Mouse (Mus musculus) stomach, embryonic 15.5 days (tissue): ENCODE measurements around the gene Pum1. TPM values are rescaled to one million over a fixed set of nuclear protein-coding genes. Genes with fewer than 3 reads are reported as not detected.

Experiments
- ATAC-seq: fragments of 200-750 bp; cut with Nextera tagmentation; 2 replicates; pipeline ENCODE4 v1.8.0; 2017; ENCODE audit warnings: low read depth, moderate number of reproducible peaks, moderate TSS enrichment; ENCODE audit not compliant: insufficient read depth, low FRiP score
- H3K27ac ChIP-seq: fragments of 300-500 bp; sonication (generic); 2 replicates; pipeline ENCODE4 v1.5.1; 2015; ENCODE audit warnings: mild to moderate bottlenecking, inconsistent platforms
- H3K27me3 ChIP-seq: fragments of 300-500 bp; sonication (generic); replicated peaks from 2 replicates; pipeline ENCODE4 v1.6.1; 2015; ENCODE audit warnings: inconsistent platforms
- H3K36me3 ChIP-seq: fragments of 300-500 bp; sonication (generic); 2 replicates; pipeline ENCODE4 v1.6.1; 2015; ENCODE audit warnings: inconsistent platforms
- H3K4me1 ChIP-seq: fragments of 300-500 bp; sonication (generic); 2 replicates; pipeline ENCODE4 v1.6.1; 2015; ENCODE audit warnings: inconsistent platforms
- H3K4me2 ChIP-seq: fragments of 300-500 bp; sonication (generic); 2 replicates; pipeline ENCODE4 v1.6.1; 2015; ENCODE audit warnings: mild to moderate bottlenecking, inconsistent platforms
- H3K4me3 ChIP-seq: fragments of 300-500 bp; sonication (generic); replicated peaks from 2 replicates; pipeline ENCODE4 v1.5.1; 2015; ENCODE audit warnings: inconsistent platforms
- H3K9ac ChIP-seq: fragments of 300-500 bp; sonication (generic); 2 replicates; pipeline ENCODE4 v1.6.1; 2015; ENCODE audit warnings: inconsistent platforms
- H3K9me3 ChIP-seq: fragments of 300-500 bp; sonication (generic); 2 replicates; pipeline ENCODE4 v1.6.1; 2016; ENCODE audit warnings: inconsistent platforms
- WGBS: fragments of 180-500 bp; shearing (Covaris S2); methylation state at CpG from one replicate; pipeline ENCODE4 v1.1.7; 2015; 5-methylcytosine and 5-hydroxymethylcytosine counted together
- polyA plus RNA-seq: library from polyadenylated mRNA; unstranded; fragments of >200 nt; fragmentation: Nextera tagmentation; extraction: Ambion mirVana; gene quantifications from 2 replicates; pipeline ENCODE4 v1.2.1, GENCODE M21; 2015

Pum1 gene
- polyA plus RNA-seq, 1 experiment from 2014 or later, result 72.4 TPM

DNA sequence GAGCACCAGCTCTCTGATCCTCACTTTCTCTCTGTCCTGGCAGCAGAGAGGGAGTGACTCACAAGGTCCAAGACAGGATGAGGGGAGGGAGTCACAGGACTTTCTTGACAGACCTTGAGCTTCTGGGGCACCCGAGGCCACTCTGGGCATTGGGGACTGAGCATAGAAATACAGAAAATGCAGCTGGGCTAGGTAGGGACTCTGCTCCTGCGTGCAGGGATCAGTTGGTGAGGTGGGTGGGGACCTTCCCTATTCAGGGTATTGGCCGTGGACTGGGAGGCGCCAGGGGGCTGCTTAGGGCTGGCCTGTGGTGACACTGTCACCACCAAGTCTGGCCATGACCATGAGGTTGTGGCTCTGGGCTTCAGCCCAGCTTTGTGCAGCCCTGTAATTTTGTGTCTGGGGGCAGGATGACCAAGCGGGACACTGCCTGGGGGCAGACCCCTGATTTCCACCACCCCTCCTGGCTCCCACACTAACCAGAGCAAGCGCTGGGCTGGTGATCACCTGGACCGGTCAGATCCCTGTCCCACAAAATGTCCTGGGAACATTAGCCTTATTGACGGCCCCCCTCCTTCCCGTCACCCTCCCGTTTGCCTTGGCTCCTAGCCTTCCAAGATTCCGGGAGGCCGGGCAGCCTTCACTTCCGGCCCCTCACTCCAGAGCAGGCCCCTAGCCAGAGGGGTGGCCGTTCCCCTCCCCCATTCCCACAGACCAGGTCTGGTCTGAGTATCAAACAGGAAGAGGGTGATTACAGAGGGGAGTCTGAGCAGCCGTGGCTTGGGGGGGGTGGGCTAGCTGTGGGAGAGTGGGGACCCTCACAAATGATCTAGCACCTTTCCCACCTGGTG is 134.3 kb downstream of the Pum1 start:
- H3K36me3 ChIP-seq, result no peaks in the 10 kb centered on the region
- H3K4me3 ChIP-seq, result no peak overlapping the region
- WGBS, result 26% methylated on average over 15 of the region's 15 CpGs
- H3K9ac ChIP-seq, result peak overlapping the region; percentile 9; the same call in 1 of the 2 replicates
- 0 out of 2 replicates have a peak, but pooled peaks cover 5% of the 10 kb centered on the region for H3K27me3 ChIP-seq
- H3K9me3 ChIP-seq, result no peaks in the 10 kb centered on the region
- peaks cover 60% of the 10 kb centered on the region for H3K4me1 ChIP-seq
- H3K27ac ChIP-seq, result peak overlapping the region; percentile 74
- H3K4me2 ChIP-seq, result peak overlapping the region; percentile 19; the same call in 1 of the 2 replicates
- ATAC-seq, result 0 out of 2 replicates have a peak, but pooled peaks have one; percentile 28

DNA sequence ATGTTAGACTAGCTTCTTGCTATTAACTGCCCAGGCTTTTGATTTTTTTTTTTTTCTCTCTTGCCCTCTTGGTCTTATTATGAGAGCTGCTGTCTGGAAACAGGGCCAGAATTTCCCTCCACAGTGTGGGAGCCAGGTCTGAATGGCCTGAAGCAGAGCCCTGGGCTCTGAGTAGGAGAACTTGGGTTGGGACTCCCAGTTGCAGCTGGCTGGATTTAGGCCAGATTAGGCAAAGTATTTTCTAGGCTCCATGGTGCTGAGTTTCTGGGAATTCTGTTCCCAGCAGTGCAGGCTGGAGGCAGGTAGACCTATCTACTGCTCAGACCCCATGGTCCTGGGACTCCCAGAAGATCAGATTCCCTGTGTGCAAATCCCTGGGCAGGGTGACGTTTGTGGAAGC is 135.3 kb downstream of the Pum1 start:
- no peak overlapping the region for H3K4me2 ChIP-seq
- 48% methylated on average over 1 of the region's 1 CpGs for WGBS
- H3K36me3 ChIP-seq, result no peaks in the 10 kb centered on the region
- H3K9ac ChIP-seq, result no peak overlapping the region
- no peaks in the 10 kb centered on the region for H3K9me3 ChIP-seq
- no peak overlapping the region for H3K4me3 ChIP-seq
- no peak for ATAC-seq
- H3K4me1 ChIP-seq, result peaks cover 57% of the 10 kb centered on the region
- H3K27ac ChIP-seq, result peak overlapping the region; percentile 74
- no peaks in the 10 kb centered on the region for H3K27me3 ChIP-seq

GRCm38 (mm10) chr4:130799118-130799517 is 136.0 kb downstream of the Pum1 start:
- H3K4me1 ChIP-seq, result peaks cover 55% of the 10 kb centered on the region
- no peaks in the 10 kb centered on the region for H3K27me3 ChIP-seq
- no peak overlapping the region for H3K4me2 ChIP-seq
- no peak overlapping the region for H3K4me3 ChIP-seq
- H3K9me3 ChIP-seq, result no peaks in the 10 kb centered on the region
- H3K36me3 ChIP-seq, result no peaks in the 10 kb centered on the region
- H3K27ac ChIP-seq, result peak overlapping the region; percentile 74
- no peak overlapping the region for H3K9ac ChIP-seq
- WGBS, result 42% methylated on average over 4 of the region's 4 CpGs
- ATAC-seq, result no peak

- Histone ChIP-seq H3K4me3 (no peak overlapping the region), H3K36me3 (no peaks in the 10 kb centered on the region), H3K27me3 (no peaks in the 10 kb centered on the region), H3K27ac (no peak overlapping the region), H3K9ac (no peak overlapping the region), H3K9me3 (no peaks in the 10 kb centered on the region), H3K4me2 (no peak overlapping the region), H3K4me1 (peaks cover 52% of the 10 kb centered on the region)
- 67% methylated on average over 5 of the region's 5 CpGs for WGBS
- no peak for ATAC-seq
These were observed 136.5 kb downstream of the Pum1 start for GRCm38 (mm10) chr4:130799582-130799981.

DNA sequence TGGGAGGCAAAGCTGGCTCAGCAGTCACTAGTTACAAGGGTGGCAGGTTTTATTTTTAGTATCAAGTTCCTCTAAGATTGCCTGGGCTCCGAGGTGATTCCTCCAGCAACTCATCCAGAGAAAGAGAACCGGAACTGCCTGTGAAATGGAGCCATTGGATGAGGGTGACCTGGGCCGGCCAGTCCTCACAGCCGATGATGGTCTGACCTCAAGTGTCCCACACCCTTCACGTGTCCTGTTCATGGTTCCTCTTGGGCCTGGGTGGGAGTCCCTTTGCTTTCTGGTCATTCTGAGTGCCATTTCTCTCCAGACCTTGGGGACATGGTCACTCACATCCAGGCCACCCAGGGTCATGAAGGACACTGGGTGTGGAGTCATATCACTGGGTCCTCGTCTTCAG is 137.0 kb downstream of the Pum1 start:
- H3K9me3 ChIP-seq, result no peaks in the 10 kb centered on the region
- no peak overlapping the region for H3K4me3 ChIP-seq
- H3K27ac ChIP-seq, result no peak overlapping the region
- H3K9ac ChIP-seq, result no peak overlapping the region
- H3K36me3 ChIP-seq, result no peaks in the 10 kb centered on the region
- H3K4me2 ChIP-seq, result no peak overlapping the region
- no peak for ATAC-seq
- H3K4me1 ChIP-seq, result peaks cover 57% of the 10 kb centered on the region
- WGBS, result 80% methylated on average over 6 of the region's 6 CpGs
- no peaks in the 10 kb centered on the region for H3K27me3 ChIP-seq

- Histone ChIP-seq H3K4me1 (peaks cover 57% of the 10 kb centered on the region), H3K4me2 (no peak overlapping the region), H3K9me3 (no peaks in the 10 kb centered on the region), H3K36me3 (no peaks in the 10 kb centered on the region), H3K9ac (no peak overlapping the region), H3K4me3 (no peak overlapping the region), H3K27me3 (no peaks in the 10 kb centered on the region), H3K27ac (no peak overlapping the region)
- no peak for ATAC-seq
- WGBS, result 86% methylated on average over 5 of the region's 5 CpGs
These were observed 138.1 kb downstream of the Pum1 start for GRCm38 (mm10) chr4:130801198-130801597.

- peak; percentile 32; the same call in 1 of the 2 replicates for ATAC-seq
- H3K4me1 ChIP-seq, result peaks cover 56% of the 10 kb centered on the region
- no peaks in the 10 kb centered on the region for H3K27me3 ChIP-seq
- H3K9me3 ChIP-seq, result no peaks in the 10 kb centered on the region
- H3K9ac ChIP-seq, result no peak overlapping the region
- no peaks in the 10 kb centered on the region for H3K36me3 ChIP-seq
- H3K27ac ChIP-seq, result peak overlapping the region; percentile 52; the same call in 1 of the 2 replicates
- no peak overlapping the region for H3K4me3 ChIP-seq
- peak overlapping the region; percentile 19 for H3K4me2 ChIP-seq
- 54% methylated on average over 10 of the region's 10 CpGs for whole genome bisulfite sequencing
These were observed 138.7 kb downstream of the Pum1 start for GRCm38 (mm10) chr4:130801624-130802329.

DNA sequence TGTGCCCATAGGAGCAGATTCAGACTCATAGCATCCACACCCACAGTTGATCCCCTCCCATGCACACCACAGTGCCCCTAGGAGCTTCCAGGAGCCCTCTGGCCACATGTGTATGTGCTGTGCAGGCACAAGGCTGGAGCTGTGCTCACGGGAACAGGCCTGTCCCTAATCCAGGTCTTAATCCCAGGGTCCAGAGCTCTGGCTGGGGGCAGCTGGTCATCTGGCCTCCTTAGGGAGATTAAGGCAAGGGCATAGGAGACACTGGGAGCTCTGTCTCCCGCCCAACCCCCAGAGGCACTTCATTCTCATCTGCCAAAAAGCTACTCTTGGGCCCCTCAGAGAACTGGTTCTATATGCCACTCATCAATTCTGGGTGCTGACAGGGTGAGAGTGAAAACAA is 140.5 kb downstream of the Pum1 start:
- Histone ChIP-seq H3K4me3 (no peak overlapping the region), H3K9ac (no peak overlapping the region), H3K9me3 (no peaks in the 10 kb centered on the region), H3K27ac (no peak overlapping the region), H3K4me1 (peaks cover 38% of the 10 kb centered on the region), H3K36me3 (no peaks in the 10 kb centered on the region), H3K27me3 (no peaks in the 10 kb centered on the region), H3K4me2 (no peak overlapping the region)
- WGBS, result 70% methylated on average over 2 of the region's 2 CpGs
- ATAC-seq, result no peak

DNA sequence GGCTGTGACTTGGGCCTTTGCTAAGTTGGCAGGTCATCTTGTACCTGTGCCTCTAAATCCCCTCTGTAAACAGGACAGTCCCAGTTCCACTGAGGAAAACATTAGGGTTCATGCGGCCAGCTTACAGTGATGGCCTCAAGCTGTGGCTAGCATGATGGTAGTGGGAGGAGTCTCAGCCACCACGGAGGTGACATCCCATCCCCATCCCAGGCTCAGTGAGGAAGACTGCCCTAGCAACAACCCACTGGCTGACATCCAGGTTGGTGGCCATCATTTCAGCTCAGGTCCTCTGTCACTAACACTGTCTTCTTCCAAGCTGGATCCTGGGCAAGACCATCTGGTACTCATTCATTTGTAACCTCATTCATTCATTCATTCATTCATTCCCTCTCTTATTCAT is 141.2 kb downstream of the Pum1 start:
- H3K9ac ChIP-seq, result no peak overlapping the region
- no peak overlapping the region for H3K4me2 ChIP-seq
- H3K27me3 ChIP-seq, result no peaks in the 10 kb centered on the region
- H3K4me3 ChIP-seq, result no peak overlapping the region
- H3K4me1 ChIP-seq, result peaks cover 31% of the 10 kb centered on the region
- H3K9me3 ChIP-seq, result no peaks in the 10 kb centered on the region
- no peak for ATAC-seq
- no peak overlapping the region for H3K27ac ChIP-seq
- WGBS, result 57% methylated on average over 2 of the region's 2 CpGs
- no peaks in the 10 kb centered on the region for H3K36me3 ChIP-seq

DNA sequence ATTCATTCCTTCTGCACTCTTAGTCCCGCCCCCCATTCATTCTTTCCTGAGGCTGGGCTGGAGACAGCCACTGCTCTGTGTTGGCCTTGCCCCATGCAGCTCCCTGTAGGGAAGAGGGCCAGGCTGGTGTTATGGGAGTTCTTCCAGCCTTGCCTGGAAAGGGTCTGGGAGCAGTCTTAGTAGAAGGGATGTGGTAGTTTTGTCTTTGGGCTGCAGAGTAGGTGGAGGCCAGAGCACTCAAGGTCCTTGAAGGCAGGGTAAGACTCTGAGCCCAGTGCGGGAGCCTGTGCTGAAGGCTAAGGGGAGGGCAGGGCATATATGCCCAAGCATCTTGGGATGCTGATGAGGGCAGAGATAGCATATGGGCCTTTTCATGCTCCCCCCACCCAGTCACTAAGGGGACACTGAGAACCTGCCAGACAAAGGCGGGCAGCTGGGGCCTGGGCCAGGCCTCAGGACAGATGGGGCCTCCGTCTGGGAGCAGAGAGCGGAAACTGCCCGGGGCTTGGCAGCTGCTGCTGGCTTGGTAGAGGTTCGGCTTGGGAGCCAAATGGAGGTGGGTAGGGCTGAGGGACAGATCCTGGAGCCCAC is 141.7 kb downstream of the Pum1 start:
- WGBS, result 67% methylated on average over 7 of the region's 7 CpGs
- peak overlapping the region; percentile 16; the same call in 1 of the 2 replicates for H3K27ac ChIP-seq

DNA sequence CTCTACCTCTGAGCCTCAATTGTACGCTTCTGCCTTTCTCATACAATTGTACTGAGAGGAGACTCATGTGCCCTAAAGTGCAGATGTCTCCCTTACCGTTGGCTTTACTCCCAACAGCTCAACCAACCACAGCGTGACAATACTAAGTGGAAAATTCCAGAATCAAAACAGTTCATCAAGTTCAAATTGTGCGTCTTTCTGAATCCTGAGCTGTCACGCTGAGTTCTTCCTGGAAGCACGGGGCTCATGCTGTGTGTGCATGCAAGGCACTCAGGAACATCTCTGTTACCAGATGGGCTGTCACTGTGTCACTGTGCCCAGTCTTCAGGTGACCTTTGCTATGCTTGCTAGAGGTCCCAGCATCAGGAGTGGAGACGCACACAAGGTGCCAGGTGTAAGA is 142.6 kb downstream of the Pum1 start:
- Histone ChIP-seq H3K27ac (peak overlapping the region; percentile 16), H3K9ac (no peak overlapping the region), H3K27me3 (no peaks in the 10 kb centered on the region), H3K9me3 (no peaks in the 10 kb centered on the region), H3K36me3 (no peaks in the 10 kb centered on the region), H3K4me3 (no peak overlapping the region), H3K4me1 (peaks cover 22% of the 10 kb centered on the region), H3K4me2 (no peak overlapping the region)
- no peak for ATAC-seq
- WGBS, result 82% methylated on average over 7 of the region's 7 CpGs

More for the DNA sequence above, 141.7 kb downstream of the Pum1 start:
- ATAC-seq, result no peak
- H3K27me3 ChIP-seq, result no peaks in the 10 kb centered on the region
- H3K4me2 ChIP-seq, result no peak overlapping the region
- peaks cover 25% of the 10 kb centered on the region for H3K4me1 ChIP-seq
- H3K9me3 ChIP-seq, result no peaks in the 10 kb centered on the region
- H3K9ac ChIP-seq, result no peak overlapping the region
- H3K36me3 ChIP-seq, result no peaks in the 10 kb centered on the region
- no peak overlapping the region for H3K4me3 ChIP-seq

DNA sequence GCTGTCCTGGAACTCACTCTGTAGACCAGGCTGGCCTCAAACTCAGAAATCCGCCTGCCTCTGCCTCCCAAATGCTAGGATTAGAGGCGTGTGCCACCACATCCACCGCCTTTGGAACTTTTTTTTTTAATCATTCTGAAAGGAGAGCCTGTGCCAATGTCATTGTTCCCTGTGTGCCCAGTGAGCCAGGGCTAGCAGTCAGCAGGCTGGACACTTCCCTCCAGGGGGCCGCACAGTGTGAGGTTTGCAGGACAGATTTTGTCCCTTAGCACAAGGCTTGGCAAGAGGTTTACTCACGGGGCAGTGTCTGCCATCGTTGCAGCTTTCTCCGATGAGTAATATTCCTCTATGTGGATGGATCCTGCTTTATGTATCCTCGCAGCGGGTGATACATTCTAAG is 143.6 kb downstream of the Pum1 start:
- Histone ChIP-seq H3K27me3 (no peaks in the 10 kb centered on the region), H3K4me3 (no peak overlapping the region), H3K9ac (no peak overlapping the region), H3K27ac (no peak overlapping the region), H3K4me2 (no peak overlapping the region), H3K4me1 (peaks cover 18% of the 10 kb centered on the region), H3K9me3 (no peaks in the 10 kb centered on the region), H3K36me3 (no peaks in the 10 kb centered on the region)
- whole genome bisulfite sequencing, result 85% methylated on average over 9 of the region's 9 CpGs
- no peak for ATAC-seq
